Mouse (Mus musculus) left cerebral cortex, adult 2 months (tissue): ENCODE data around the gene Arid1a. TPM values are rescaled to one million over a fixed set of nuclear protein-coding genes. Genes with fewer than 3 reads are reported as not detected.
"Not testable (repeated sequence)": the region's sequence is repeated elsewhere in the genome, so short reads cannot be mapped to it uniquely, and the experiment has no call there.

Source experiments
- DNase-seq, 2 experiments: peaks; one replicate each; pipeline ENCODE4 v3.0.0; 2021 to 2022; ENCODE audit warnings: low spot score in 2 of 2, mixed read lengths in 1 of 2; ENCODE audit errors: extremely low spot score in 1 of 2
- H3K27ac ChIP-seq: fragments of 200-600 bp; 2 replicates; pipeline ENCODE4 v1.8.1; 2022
- H3K4me3 ChIP-seq: fragments of 200-600 bp; 2 replicates; pipeline ENCODE4 v1.8.1; 2022
- CTCF ChIP-seq: fragments of 200-600 bp; IDR thresholded peaks from 2 replicates; pipeline ENCODE4 v1.8.1; 2022; ENCODE audit warnings: antibody characterized with exemption, mild to moderate bottlenecking, moderate library complexity
- intact Hi-C: fragments of 180-260 bp; cut with DNase I; formaldehyde crosslinking; loops from one replicate; pipeline ENCODE4 v1.15.1; 2025
- total RNA-seq, 2 experiments: library from RNA; stranded (reverse); gene quantifications; 2 replicates each; pipeline ENCODE4 v1.2.3; 2021

Arid1a gene
- total RNA-seq, 2 experiments from 2014 or later = 90.9 to 98.6 TPM

DNA sequence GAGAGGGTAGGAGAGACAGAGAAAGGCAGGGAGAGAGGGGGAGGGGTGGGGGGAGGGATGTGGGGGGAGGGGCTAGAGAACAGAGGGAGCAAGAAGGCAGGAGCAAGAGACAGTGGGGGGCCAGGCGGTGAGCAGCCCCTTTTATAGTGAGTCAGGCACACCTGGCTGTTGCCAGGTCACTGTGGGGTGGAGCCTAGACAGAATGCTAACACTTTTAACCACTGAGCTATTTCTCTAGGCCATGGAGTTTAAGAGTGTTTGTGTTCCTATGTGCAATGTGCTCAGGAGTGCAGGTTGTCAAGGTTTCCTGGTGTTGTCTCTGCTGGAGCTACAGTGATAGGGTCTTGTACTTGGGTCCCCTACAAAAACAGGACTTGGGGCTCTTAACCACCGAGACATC lies 97.8 kb downstream of the Arid1a start:
- no peak for TF ChIP-seq CTCF
- Histone ChIP-seq H3K4me3 (no peak overlapping the region), H3K27ac (peak overlapping the region; percentile 1; the same call in 1 of the 2 replicates)
- DNase-seq = no peak
- intact Hi-C loops = no loop called here

DNA sequence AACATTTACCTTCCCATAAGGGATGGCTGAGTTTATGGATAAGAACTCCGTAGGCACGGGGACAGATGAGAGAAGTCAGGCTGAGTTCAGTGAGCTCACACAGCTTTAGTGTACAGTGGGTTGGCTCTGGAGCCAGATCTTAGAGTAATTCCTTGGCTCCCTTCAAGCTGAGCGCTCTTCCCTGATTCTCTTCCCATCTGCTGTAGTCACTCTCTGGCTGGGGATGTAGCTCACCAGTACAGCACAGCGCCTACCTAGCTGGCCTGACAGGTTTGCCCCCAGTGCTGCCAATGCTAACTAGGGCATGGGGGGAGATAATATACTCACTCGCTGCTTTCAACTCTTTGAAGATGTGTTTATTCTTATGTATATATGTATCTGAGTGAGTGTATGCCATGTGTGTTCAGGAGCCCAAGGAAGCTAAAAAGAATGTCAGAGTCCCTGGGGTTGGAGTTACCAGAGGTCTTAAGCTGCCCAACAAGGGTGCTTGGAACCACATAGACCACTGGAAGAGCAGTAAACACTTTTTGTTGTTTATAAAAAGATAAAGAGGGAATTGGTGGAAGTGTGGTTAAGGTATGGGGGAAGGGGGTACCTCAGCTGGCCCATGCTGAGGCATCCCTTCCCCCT lies 98.6 kb downstream of the Arid1a start:
- TF ChIP-seq CTCF = no peak
- Histone ChIP-seq H3K4me3 (no peak overlapping the region), H3K27ac (no peak overlapping the region)
- no peak for DNase-seq
- intact Hi-C loops = no loop called here

DNA sequence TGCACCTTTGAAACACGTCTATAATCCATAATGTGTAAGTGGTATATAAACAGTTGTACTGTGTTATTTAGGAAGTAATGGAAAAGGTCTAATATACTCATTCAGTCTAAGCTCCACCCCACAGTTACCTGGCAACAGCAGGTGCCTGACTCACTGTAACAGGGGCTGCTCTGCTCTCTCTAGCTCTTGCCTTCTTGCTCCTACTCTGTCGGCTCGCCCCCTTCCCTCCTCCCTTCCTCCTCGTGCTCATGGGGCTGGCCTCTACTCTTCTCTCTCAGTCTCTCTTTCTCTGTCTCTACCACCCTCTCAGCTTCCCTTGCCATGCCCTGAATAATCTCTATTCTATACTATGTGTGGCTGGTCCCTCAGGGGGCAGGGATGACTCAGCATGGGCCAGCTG lies 99.6 kb downstream of the Arid1a start:
- Histone ChIP-seq H3K4me3 (no peak overlapping the region), H3K27ac (no peak overlapping the region)
- no peak for TF ChIP-seq CTCF
- no peak for DNase-seq
- intact Hi-C loops = no loop called here

DNA sequence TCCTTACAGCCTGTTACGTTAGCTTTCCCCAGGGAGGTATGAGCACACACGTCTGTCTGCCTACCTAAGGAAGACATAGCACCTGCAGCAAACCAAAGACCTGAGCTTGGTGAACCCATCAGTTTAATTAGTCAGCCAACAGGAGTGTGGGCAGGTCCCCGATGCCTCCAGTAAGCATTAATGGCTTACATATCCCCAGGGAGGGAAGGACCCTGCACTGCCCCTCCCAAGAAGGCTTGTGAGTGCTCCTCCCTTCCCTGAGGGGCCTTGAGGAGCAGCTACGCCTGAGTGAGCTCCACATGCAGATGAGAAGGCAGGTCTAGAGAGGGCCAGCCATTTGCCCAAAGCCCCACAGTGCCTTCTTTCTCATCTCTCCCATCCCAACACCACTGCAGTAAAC lies 100.3 kb downstream of the Arid1a start:
- DNase-seq = no peak
- no peak overlapping the region for H3K4me3 ChIP-seq
- intact Hi-C loops = no loop called here
- no peak overlapping the region for H3K27ac ChIP-seq
- no peak for TF ChIP-seq CTCF

DNA sequence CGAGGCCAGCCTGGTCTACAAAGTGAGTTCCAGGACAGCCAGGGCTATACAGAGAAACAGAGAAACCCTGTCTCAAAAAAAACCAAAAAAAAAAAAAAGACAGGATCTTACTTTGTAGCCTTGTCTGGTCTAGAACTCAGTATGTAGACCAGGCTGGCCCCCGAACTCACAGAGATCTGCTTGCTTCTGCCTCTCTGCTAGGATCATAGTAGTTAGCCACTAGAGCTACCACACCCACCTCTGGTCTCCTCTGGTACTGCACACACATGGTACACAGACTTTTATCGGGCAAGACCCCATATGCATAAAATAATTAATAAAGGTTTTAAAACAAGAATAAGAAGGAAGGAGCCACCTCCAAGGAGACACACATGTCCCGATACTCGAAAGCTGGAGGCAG lies 102.5 kb downstream of the Arid1a start:
- intact Hi-C loops = not testable (repeated sequence)

DNA sequence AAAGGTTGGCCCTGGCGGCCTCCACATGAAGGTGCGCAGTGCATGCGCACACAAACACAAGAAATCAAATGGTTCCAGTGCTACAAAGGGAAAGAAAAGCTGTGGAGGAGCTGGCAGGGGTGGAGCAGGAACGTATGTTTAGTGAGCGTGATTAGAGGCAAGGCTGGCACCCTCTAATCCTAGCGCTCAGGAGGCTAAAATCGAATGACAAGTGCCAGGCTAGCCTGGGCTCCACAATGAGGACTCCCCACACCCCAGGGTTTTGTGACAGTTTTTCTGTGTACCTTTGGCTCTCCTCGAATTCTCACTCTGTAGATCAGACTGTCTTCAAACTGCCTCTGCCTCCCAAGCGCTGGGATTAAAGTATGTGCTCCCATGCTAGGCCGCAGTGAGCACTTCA lies 103.8 kb downstream of the Arid1a start:
- no peak for DNase-seq
- intact Hi-C loops = no loop called here
- H3K27ac ChIP-seq = no peak overlapping the region
- H3K4me3 ChIP-seq = no peak overlapping the region
- no peak for TF ChIP-seq CTCF

More for the DNA sequence above, 102.5 kb downstream of the Arid1a start:
- DNase-seq, H3K4me3 ChIP-seq, H3K27ac ChIP-seq: not testable (repeated sequence)

DNA sequence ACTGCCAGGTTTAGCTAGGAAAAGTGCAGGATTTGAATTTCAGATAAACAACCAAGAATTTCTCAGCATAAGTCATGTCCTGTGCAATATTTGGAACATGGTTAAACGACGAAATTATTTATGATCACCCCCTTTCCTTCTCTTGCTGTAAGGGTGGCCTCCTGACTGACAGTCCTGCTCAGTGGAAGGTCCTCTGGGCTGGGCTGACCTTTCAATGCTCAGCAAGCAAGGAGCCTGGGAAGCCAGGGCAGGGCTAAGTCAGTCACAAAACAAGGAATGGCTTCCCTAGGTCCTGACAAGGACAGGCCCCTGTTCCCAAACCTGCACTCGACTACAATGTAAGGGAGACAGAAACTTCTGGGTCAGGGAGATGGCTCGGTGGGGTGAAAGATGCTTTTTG lies 104.6 kb downstream of the Arid1a start:
- no peak for TF ChIP-seq CTCF

DNA sequence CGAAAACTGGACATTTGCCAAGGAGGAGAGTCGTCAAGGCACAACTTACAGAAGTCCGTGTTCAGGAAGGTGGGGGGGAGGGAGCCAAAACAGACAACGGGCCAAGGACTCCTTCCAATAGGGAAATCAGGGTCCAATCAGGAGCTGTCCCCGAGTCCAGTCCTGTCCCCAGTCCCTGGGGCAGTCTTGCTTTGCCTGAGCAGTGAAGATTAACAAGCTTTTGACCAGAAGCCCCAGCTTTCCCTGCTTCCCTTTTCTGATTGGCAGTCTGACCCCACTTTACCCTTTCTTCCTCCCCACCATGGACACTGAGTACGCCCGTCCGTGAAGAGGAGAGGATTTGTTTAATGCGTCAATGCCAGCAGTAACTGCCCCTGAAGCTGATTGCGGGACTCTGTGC lies 105.1 kb downstream of the Arid1a start:
- no peak for TF ChIP-seq CTCF
- intact Hi-C loops = no loop called here
- Histone ChIP-seq H3K27ac (no peak overlapping the region), H3K4me3 (no peak overlapping the region)
- no peak for DNase-seq

More for the DNA sequence above, 104.6 kb downstream of the Arid1a start:
- Histone ChIP-seq H3K4me3 (no peak overlapping the region), H3K27ac (no peak overlapping the region)
- intact Hi-C loops = no loop called here
- no peak for DNase-seq

DNA sequence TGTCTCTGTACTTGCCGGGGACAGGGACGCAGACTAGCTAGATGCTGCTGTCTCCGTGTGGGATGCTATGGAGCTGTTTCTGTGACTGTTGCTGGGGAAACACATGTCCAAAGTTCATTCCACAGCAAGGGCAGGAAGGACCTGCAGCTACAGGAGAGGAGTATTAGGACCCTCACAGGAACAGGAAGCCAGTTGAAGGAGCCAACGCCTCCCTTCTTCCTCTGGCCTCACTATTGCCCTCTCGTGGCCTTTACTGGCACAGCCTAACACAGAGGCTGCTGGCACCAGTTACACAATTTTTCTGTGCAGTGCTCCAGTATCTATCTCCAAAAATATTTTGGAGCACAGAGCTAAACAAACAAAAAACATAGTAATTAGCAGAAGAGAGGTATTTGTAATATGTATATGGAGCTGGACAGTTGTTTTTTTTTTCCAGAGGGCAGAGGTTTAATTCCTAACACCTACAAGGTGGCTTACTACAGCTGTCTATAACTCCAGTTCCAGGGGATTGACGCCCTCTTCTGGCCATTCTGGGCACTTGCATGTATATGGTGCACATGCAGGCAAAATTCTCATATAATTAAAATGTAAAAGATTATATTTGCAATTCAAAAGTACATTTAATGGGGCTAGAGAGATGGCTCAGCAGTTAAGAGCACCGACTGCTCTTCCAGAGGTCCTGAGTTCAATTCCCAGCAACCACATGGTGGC lies 106.4 kb downstream of the Arid1a start, which contains the start of gene Zdhhc18:
Gene Zdhhc18 (minus strand): TSS at position 166 of the 711 bp plus-strand sequence.
- Histone ChIP-seq H3K27ac (0 out of 2 replicates have a peak within 1 kb of the TSS, but pooled peaks have one; percentile 10), H3K4me3 (peak within 1 kb of the TSS; percentile 46)
- intact Hi-C loops = loop anchor here (1.0 kb wide), 1 partner anchor 58 kb away; no protein-coding TSS in a partner anchor
- peak; percentile 72 to 78 for DNase-seq
- TF ChIP-seq CTCF = peak; percentile 79

DNA sequence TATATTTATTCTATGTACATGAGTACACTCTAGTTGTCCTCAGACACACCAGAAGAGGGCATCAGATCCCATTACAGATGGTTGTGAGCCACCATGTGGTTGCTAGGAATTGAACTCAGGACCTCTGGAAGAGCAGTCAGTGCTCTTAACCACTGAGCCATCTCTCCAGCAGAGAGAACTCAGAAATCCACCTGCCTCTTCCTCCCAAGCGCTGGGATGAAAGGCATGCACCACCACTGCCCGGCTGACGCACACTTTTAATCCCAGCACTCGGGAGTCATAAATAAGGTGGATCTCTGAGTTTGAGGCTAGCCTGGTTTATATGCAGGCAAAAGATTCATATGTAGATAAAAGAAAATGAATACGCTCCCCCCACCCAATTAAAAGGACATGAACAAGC lies 107.1 kb downstream of the Arid1a start:
- H3K27ac ChIP-seq, intact Hi-C loops: not testable (repeated sequence)
- peak; percentile 1; the same call in 1 of the 2 replicates for TF ChIP-seq CTCF

DNA sequence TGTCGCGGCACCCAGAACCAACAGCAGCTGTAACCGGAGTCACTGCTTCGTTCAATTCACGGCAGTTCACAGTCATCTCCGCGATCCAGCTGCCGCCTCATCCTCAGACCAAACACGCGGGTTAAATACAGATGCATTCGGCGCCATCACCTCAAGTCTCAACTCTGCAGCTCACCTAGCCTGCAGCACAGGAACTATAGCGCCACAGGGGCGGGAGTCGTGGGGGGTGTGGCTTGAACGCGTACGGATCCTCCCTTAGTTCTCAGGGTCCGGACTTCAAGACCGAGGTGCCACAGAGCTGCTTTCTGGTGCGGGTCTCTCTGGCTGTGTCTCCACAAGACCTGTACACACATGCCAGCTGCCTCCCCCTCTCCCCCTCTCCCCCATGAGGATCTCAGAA lies 110.9 kb downstream of the Arid1a start:
- H3K4me3 ChIP-seq = no peak overlapping the region
- intact Hi-C loops = no loop called here
- no peak overlapping the region for H3K27ac ChIP-seq
- TF ChIP-seq CTCF = no peak
- no peak for DNase-seq

More for the DNA sequence above, 107.1 kb downstream of the Arid1a start:
- H3K4me3 ChIP-seq = peak overlapping the region; percentile 46
- DNase-seq = not testable (repeated sequence)

DNA sequence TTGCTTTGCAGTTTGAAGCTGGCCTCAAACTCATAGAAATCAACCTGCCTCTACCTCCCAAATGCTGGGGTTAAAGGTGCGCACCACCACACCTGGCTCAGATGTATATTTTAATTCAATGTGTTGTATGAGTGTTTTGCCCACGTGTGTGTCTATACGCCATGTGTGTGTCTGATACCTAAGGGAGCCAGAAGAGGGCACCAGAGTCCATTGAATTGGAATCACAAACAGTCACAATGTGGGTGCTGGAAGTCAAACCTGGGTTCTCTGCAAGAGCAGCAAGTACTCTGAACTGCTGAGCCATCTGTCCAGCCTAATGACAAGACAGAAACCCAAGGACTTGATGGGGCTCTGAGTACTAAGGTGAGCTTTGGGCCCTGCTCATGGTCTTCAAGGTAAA lies 111.4 kb downstream of the Arid1a start:
- no peak overlapping the region for H3K4me3 ChIP-seq
- TF ChIP-seq CTCF = no peak; the same call in none of the 2 replicates

More for the DNA sequence above, 111.4 kb downstream of the Arid1a start:
- intact Hi-C loops = no loop called here
- H3K27ac ChIP-seq = no peak overlapping the region
- DNase-seq = no peak
